Mouse (Mus musculus): ENCODE data around the gene Ifih1. TPM values are rescaled to one million over a fixed set of nuclear protein-coding genes. Genes with fewer than 3 reads are reported as not detected.

The Ifih1 gene
- 4.3 and 4.8 TPM in 2 replicates for polyA plus RNA-seq (2015; fragmentation: Nextera tagmentation; extraction: Ambion mirVana)

- H3K27ac ChIP-seq (ENCODE audit: low read length), result peak within 1 kb of the TSS; percentile 65
- 1% methylated on average over 30 of the region's 30 CpGs for WGBS
- no peaks in the 10 kb centered on the region for H3K27me3 ChIP-seq (ENCODE audit: control insufficient read depth, insufficient read depth, low read length)
Measured at GRCm38 (mm10) chr2:62646014-62646645, at the start of gene Ifih1. Ifih1 (minus strand) TSS chr2:62646255.

GRCm38 (mm10) chr2:62685934-62686333 is 39.9 kb upstream of the Ifih1 start:
- H3K27ac ChIP-seq (ENCODE audit: low read length), result no peak overlapping the region
- ATAC-seq (ENCODE audit: insufficient read depth, low FRiP score), result no peak
- H3K9me3 ChIP-seq (replicated peaks; ENCODE audit: control insufficient read depth, low read length), result no peaks in the 10 kb centered on the region
- no peaks in the 10 kb centered on the region for H3K36me3 ChIP-seq (ENCODE audit: control insufficient read depth, insufficient read depth, low read length)
- H3K4me1 ChIP-seq (ENCODE audit: control insufficient read depth, insufficient read depth, low read length), result no peaks in the 10 kb centered on the region
- H3K4me2 ChIP-seq (ENCODE audit: low read depth, low read length), result no peak overlapping the region
- no peak overlapping the region for H3K9ac ChIP-seq (ENCODE audit: low read length)
- no peak overlapping the region for H3K4me3 ChIP-seq (replicated peaks; ENCODE audit: low read length)
- no peaks in the 10 kb centered on the region for H3K27me3 ChIP-seq (ENCODE audit: control insufficient read depth, insufficient read depth, low read length)
- WGBS, result 74% methylated on average over 6 of the region's 6 CpGs

More at GRCm38 (mm10) chr2:62646014-62646645, at the start of gene Ifih1:
- peak; percentile 85 for ATAC-seq (ENCODE audit: insufficient read depth, low FRiP score)
- Histone ChIP-seq H3K4me2 (ENCODE audit: low read depth, low read length) (peak within 1 kb of the TSS; percentile 49), H3K4me1 (ENCODE audit: control insufficient read depth, insufficient read depth, low read length) (peaks cover 9% of the 10 kb centered on the region; the same call in 1 of the 2 replicates), H3K9me3 (replicated peaks; ENCODE audit: control insufficient read depth, low read length) (no peaks in the 10 kb centered on the region), H3K9ac (ENCODE audit: low read length) (peak within 1 kb of the TSS; percentile 75), H3K36me3 (ENCODE audit: control insufficient read depth, insufficient read depth, low read length) (no peaks in the 10 kb centered on the region), H3K4me3 (replicated peaks; ENCODE audit: low read length) (peak within 1 kb of the TSS; percentile 57)

GRCm38 (mm10) chr2:62684989-62685595 is 39.0 kb upstream of the Ifih1 start:
- 64% methylated on average over 3 of the region's 3 CpGs for WGBS
- no peaks in the 10 kb centered on the region for H3K27me3 ChIP-seq (ENCODE audit: control insufficient read depth, insufficient read depth, low read length)
- no peak overlapping the region for H3K9ac ChIP-seq (ENCODE audit: low read length)
- no peaks in the 10 kb centered on the region for H3K36me3 ChIP-seq (ENCODE audit: control insufficient read depth, insufficient read depth, low read length)
- H3K4me1 ChIP-seq (ENCODE audit: control insufficient read depth, insufficient read depth, low read length), result no peaks in the 10 kb centered on the region
- H3K4me2 ChIP-seq (ENCODE audit: low read depth, low read length), result no peak overlapping the region
- H3K4me3 ChIP-seq (replicated peaks; ENCODE audit: low read length), result no peak overlapping the region
- no peak overlapping the region for H3K27ac ChIP-seq (ENCODE audit: low read length)
- ATAC-seq (ENCODE audit: insufficient read depth, low FRiP score), result no peak
- no peaks in the 10 kb centered on the region for H3K9me3 ChIP-seq (replicated peaks; ENCODE audit: control insufficient read depth, low read length)

- Histone ChIP-seq H3K4me2 (ENCODE audit: low read depth, low read length) (no peak overlapping the region), H3K27me3 (ENCODE audit: control insufficient read depth, insufficient read depth, low read length) (no peaks in the 10 kb centered on the region), H3K36me3 (ENCODE audit: control insufficient read depth, insufficient read depth, low read length) (no peaks in the 10 kb centered on the region), H3K9me3 (replicated peaks; ENCODE audit: control insufficient read depth, low read length) (no peaks in the 10 kb centered on the region), H3K4me3 (replicated peaks; ENCODE audit: low read length) (no peak overlapping the region), H3K4me1 (ENCODE audit: control insufficient read depth, insufficient read depth, low read length) (no peaks in the 10 kb centered on the region), H3K27ac (ENCODE audit: low read length) (no peak overlapping the region), H3K9ac (ENCODE audit: low read length) (no peak overlapping the region)
- ATAC-seq (ENCODE audit: insufficient read depth, low FRiP score), result no peak
- 75% methylated on average over 8 of the region's 8 CpGs for WGBS
Measured at GRCm38 (mm10) chr2:62681667-62682066, 35.6 kb upstream of the Ifih1 start.

- Histone ChIP-seq H3K9ac (ENCODE audit: low read length) (no peak overlapping the region), H3K9me3 (replicated peaks; ENCODE audit: control insufficient read depth, low read length) (no peaks in the 10 kb centered on the region), H3K4me3 (replicated peaks; ENCODE audit: low read length) (no peak overlapping the region), H3K36me3 (ENCODE audit: control insufficient read depth, insufficient read depth, low read length) (no peaks in the 10 kb centered on the region), H3K27me3 (ENCODE audit: control insufficient read depth, insufficient read depth, low read length) (no peaks in the 10 kb centered on the region), H3K27ac (ENCODE audit: low read length) (no peak overlapping the region), H3K4me2 (ENCODE audit: low read depth, low read length) (no peak overlapping the region), H3K4me1 (ENCODE audit: control insufficient read depth, insufficient read depth, low read length) (no peaks in the 10 kb centered on the region)
- 86% methylated on average over 5 of the region's 5 CpGs for WGBS
- ATAC-seq (ENCODE audit: insufficient read depth, low FRiP score), result no peak
Measured at GRCm38 (mm10) chr2:62672788-62673187, 26.7 kb upstream of the Ifih1 start.

- Histone ChIP-seq H3K4me2 (ENCODE audit: low read depth, low read length) (no peak overlapping the region), H3K27me3 (ENCODE audit: control insufficient read depth, insufficient read depth, low read length) (no peaks in the 10 kb centered on the region), H3K4me3 (replicated peaks; ENCODE audit: low read length) (no peak overlapping the region), H3K9me3 (replicated peaks; ENCODE audit: control insufficient read depth, low read length) (no peaks in the 10 kb centered on the region), H3K4me1 (ENCODE audit: control insufficient read depth, insufficient read depth, low read length) (no peaks in the 10 kb centered on the region), H3K27ac (ENCODE audit: low read length) (no peak overlapping the region), H3K9ac (ENCODE audit: low read length) (no peak overlapping the region), H3K36me3 (ENCODE audit: control insufficient read depth, insufficient read depth, low read length) (no peaks in the 10 kb centered on the region)
- ATAC-seq (ENCODE audit: insufficient read depth, low FRiP score), result no peak
- 75% methylated on average over 4 of the region's 4 CpGs for WGBS
Measured at GRCm38 (mm10) chr2:62670767-62671166, 24.7 kb upstream of the Ifih1 start.

- H3K27me3 ChIP-seq (ENCODE audit: control insufficient read depth, insufficient read depth, low read length), result no peaks in the 10 kb centered on the region
- no peaks in the 10 kb centered on the region for H3K9me3 ChIP-seq (replicated peaks; ENCODE audit: control insufficient read depth, low read length)
- H3K9ac ChIP-seq (ENCODE audit: low read length), result no peak overlapping the region
- no peaks in the 10 kb centered on the region for H3K4me1 ChIP-seq (ENCODE audit: control insufficient read depth, insufficient read depth, low read length)
- no peak overlapping the region for H3K4me3 ChIP-seq (replicated peaks; ENCODE audit: low read length)
- no peak overlapping the region for H3K4me2 ChIP-seq (ENCODE audit: low read depth, low read length)
- no peak for ATAC-seq (ENCODE audit: insufficient read depth, low FRiP score)
- no peaks in the 10 kb centered on the region for H3K36me3 ChIP-seq (ENCODE audit: control insufficient read depth, insufficient read depth, low read length)
- no peak overlapping the region for H3K27ac ChIP-seq (ENCODE audit: low read length)
- WGBS, result 82% methylated on average over 5 of the region's 5 CpGs
Measured at GRCm38 (mm10) chr2:62670301-62670700, 24.2 kb upstream of the Ifih1 start.

- no peak overlapping the region for H3K4me3 ChIP-seq (replicated peaks; ENCODE audit: low read length)
- no peak overlapping the region for H3K27ac ChIP-seq (ENCODE audit: low read length)
- no peaks in the 10 kb centered on the region for H3K27me3 ChIP-seq (ENCODE audit: control insufficient read depth, insufficient read depth, low read length)
- no peak overlapping the region for H3K4me2 ChIP-seq (ENCODE audit: low read depth, low read length)
- ATAC-seq (ENCODE audit: insufficient read depth, low FRiP score), result no peak
- H3K9me3 ChIP-seq (replicated peaks; ENCODE audit: control insufficient read depth, low read length), result no peaks in the 10 kb centered on the region
- WGBS, result 66% methylated on average over 3 of the region's 3 CpGs
- H3K36me3 ChIP-seq (ENCODE audit: control insufficient read depth, insufficient read depth, low read length), result no peaks in the 10 kb centered on the region
- H3K9ac ChIP-seq (ENCODE audit: low read length), result no peak overlapping the region
- H3K4me1 ChIP-seq (ENCODE audit: control insufficient read depth, insufficient read depth, low read length), result no peaks in the 10 kb centered on the region
Measured at GRCm38 (mm10) chr2:62669848-62670247, 23.8 kb upstream of the Ifih1 start.

GRCm38 (mm10) chr2:62665536-62665935 is 19.5 kb upstream of the Ifih1 start:
- Histone ChIP-seq H3K4me2 (ENCODE audit: low read depth, low read length) (no peak overlapping the region), H3K4me3 (replicated peaks; ENCODE audit: low read length) (no peak overlapping the region), H3K9me3 (replicated peaks; ENCODE audit: control insufficient read depth, low read length) (no peaks in the 10 kb centered on the region), H3K9ac (ENCODE audit: low read length) (no peak overlapping the region), H3K36me3 (ENCODE audit: control insufficient read depth, insufficient read depth, low read length) (no peaks in the 10 kb centered on the region), H3K27me3 (ENCODE audit: control insufficient read depth, insufficient read depth, low read length) (no peaks in the 10 kb centered on the region), H3K4me1 (ENCODE audit: control insufficient read depth, insufficient read depth, low read length) (no peaks in the 10 kb centered on the region), H3K27ac (ENCODE audit: low read length) (no peak overlapping the region)
- WGBS, result 39% methylated on average over 1 of the region's 1 CpGs
- ATAC-seq (ENCODE audit: insufficient read depth, low FRiP score), result no peak

Measured in stomach, embryonic 16.5 days (tissue).